Mouse (Mus musculus) heart, embryonic 11.5 days (tissue): ENCODE measurements around the gene Mpg. TPM values are rescaled to one million over a fixed set of nuclear protein-coding genes. Genes with fewer than 3 reads are reported as not detected.
"Not testable (repeated sequence)": the region's sequence is repeated elsewhere in the genome, so short reads cannot be mapped to it uniquely, and the experiment has no call there.

Experiments used
- ATAC-seq: fragments of 200-750 bp; cut with Nextera tagmentation; replicated peaks from 2 replicates; pipeline ENCODE4 v1.8.0; 2017; ENCODE audit warnings: moderate library complexity; ENCODE audit not compliant: insufficient number of reproducible peaks, low FRiP score, low TSS enrichment
- H3K27ac ChIP-seq: fragments of 300-500 bp; sonication (generic); 2 replicates; pipeline ENCODE4 v1.5.1; 2014; ENCODE audit warnings: mild to moderate bottlenecking, low read depth, low read length
- H3K27me3 ChIP-seq: fragments of 300-500 bp; sonication (generic); 2 replicates; pipeline ENCODE4 v1.6.1; 2014; ENCODE audit warnings: mild to moderate bottlenecking, low read length, mixed read lengths; ENCODE audit not compliant: control insufficient read depth, insufficient read depth
- H3K36me3 ChIP-seq: fragments of 300-500 bp; sonication (generic); 2 replicates; pipeline ENCODE4 v1.6.1; 2014; ENCODE audit warnings: mild to moderate bottlenecking, low read length, moderate library complexity, mixed read lengths; ENCODE audit not compliant: control insufficient read depth, insufficient read depth
- H3K4me1 ChIP-seq: fragments of 300-500 bp; sonication (generic); 2 replicates; pipeline ENCODE4 v1.6.1; 2014; ENCODE audit warnings: low read length; ENCODE audit not compliant: control insufficient read depth, insufficient read depth
- H3K4me2 ChIP-seq: fragments of 300-500 bp; sonication (generic); 2 replicates; pipeline ENCODE4 v1.6.1; 2014; ENCODE audit warnings: mild to moderate bottlenecking, moderate library complexity
- H3K4me3 ChIP-seq: fragments of 300-500 bp; sonication (generic); 2 replicates; pipeline ENCODE4 v1.5.1; 2014; ENCODE audit warnings: low read depth, low read length
- H3K9ac ChIP-seq: fragments of 300-500 bp; sonication (generic); 2 replicates; pipeline ENCODE4 v1.6.1; 2014; ENCODE audit warnings: mild to moderate bottlenecking, low read depth, low read length, moderate library complexity
- H3K9me3 ChIP-seq: fragments of 300-500 bp; sonication (generic); replicated peaks from 2 replicates; pipeline ENCODE4 v1.6.1; 2016; ENCODE audit warnings: low read length; ENCODE audit not compliant: control insufficient read depth
- WGBS: fragments of 180-500 bp; shearing (Covaris S2); extraction: QIAGEN DNeasy Blood & Tissue Kit; methylation state at CpG from one replicate; pipeline ENCODE4 v1.1.7; 2014; ENCODE audit not compliant: insufficient replicate concordance; 5-methylcytosine and 5-hydroxymethylcytosine counted together
- polyA plus RNA-seq: library from polyadenylated mRNA; unstranded; fragments of >200 nt; fragmentation: Nextera tagmentation; extraction: Ambion mirVana; gene quantifications from 2 replicates; pipeline ENCODE4 v1.2.1, GENCODE M21; 2014

Mpg gene
- polyA plus RNA-seq, 1 experiment from 2014 or later, result 22.5 TPM

DNA sequence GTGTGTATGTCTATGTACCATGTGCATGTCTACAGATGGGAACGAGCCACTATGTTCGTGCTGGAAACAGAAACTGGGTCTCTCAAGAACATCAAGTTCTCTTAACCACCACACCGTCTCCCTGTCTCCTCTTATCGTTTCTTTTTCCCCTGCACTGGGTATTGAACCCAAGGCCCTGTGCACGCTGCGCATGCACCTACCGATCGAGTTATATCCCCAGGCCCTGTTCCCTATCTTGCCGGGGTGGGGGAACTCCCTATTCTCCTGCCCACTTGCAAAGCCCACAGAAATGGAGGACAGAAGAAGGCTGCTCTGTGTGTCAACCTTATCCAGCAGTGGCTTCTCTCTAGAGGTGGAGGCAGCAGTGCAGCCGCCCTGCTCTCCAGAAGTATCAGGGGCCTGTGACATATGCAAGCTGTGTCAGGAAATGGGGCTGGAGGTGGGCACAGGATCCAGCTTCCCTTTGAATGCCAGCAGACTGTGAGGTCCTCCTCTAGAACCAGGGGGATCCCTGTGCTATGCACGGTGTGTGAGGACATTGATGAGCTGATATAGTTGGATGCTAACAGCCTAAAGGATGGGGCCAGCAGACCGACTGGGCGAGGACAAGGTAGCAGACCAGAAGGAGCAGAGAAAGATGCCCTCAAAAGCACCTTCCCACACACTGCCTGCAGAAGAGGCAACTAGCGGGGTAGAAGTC, 27.9 kb upstream of the Mpg start:
- 63% methylated on average over 14 of the region's 14 CpGs for WGBS
- Histone ChIP-seq H3K4me3 (no peak overlapping the region), H3K4me1 (peaks cover 12% of the 10 kb centered on the region), H3K4me2 (no peak overlapping the region), H3K27me3 (0 out of 2 replicates have a peak, but pooled peaks cover 2% of the 10 kb centered on the region), H3K27ac (no peak overlapping the region), H3K9ac (no peak overlapping the region), H3K36me3 (no peaks in the 10 kb centered on the region), H3K9me3 (no peaks in the 10 kb centered on the region)
- no peak for ATAC-seq

DNA sequence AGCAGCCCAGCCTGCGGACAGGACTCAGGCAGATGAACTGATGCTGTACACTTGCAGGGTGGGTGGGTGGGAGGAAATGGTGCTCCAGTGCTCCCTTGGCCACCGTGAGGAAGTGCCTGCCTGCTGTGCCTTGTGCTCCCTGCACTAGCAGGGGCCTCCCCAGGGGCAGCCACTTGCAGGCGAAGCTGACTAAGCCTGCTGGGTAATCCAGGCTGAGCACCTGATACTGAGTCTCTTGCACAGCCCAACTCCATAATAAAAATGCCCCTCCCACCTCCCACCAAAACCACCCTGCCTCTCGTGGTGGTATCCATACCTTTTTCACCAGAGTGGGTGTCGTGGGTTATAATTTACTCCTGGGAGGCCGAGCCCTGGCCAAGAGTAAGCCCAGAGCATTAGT, 27.1 kb upstream of the Mpg start:
- Histone ChIP-seq H3K4me1 (peaks cover 12% of the 10 kb centered on the region), H3K36me3 (no peaks in the 10 kb centered on the region), H3K27me3 (0 out of 2 replicates have a peak, but pooled peaks cover 2% of the 10 kb centered on the region), H3K9ac (no peak overlapping the region), H3K4me3 (no peak overlapping the region), H3K9me3 (no peaks in the 10 kb centered on the region), H3K4me2 (no peak overlapping the region), H3K27ac (no peak overlapping the region)
- WGBS, result 44% methylated on average over 6 of the region's 6 CpGs
- ATAC-seq, result no peak

DNA sequence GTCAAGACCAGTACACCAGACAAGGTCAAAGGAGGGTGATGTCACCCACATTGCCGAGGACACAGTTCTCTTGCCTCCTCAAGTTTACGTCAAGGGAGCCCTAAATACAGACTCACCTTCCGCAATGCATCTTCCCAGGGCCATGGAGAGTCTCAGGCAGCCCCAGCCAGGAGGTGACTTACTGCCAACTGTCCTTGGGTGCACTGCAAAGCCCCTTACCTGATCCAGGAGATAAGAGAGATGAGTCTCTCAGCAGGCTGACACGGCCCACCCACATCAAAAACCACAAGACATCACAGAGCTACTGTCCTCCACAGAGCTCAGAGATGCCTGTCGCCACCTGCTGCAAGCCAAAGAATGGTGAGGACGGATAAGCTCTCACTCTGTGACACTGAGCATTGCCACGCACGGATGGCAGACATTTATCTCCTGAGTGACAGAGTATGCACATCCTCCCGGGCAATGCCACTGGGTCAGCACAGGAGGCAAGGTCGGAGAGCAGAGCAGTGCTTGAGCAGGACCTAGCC, 26.2 kb upstream of the Mpg start, which contains the start of gene Il9r:
TSS of gene Il9r (minus strand) at position 205 of the 527 bp plus-strand sequence.
- Histone ChIP-seq H3K4me2 (no peak within 1 kb of the TSS), H3K27me3 (0 out of 2 replicates have a peak, but pooled peaks cover 2% of the 10 kb centered on the region), H3K9ac (no peak within 1 kb of the TSS), H3K36me3 (no peaks in the 10 kb centered on the region), H3K9me3 (no peaks in the 10 kb centered on the region), H3K4me1 (peaks cover 16% of the 10 kb centered on the region), H3K27ac (no peak within 1 kb of the TSS), H3K4me3 (no peak within 1 kb of the TSS)
- ATAC-seq, result no peak
- 34% methylated on average over 10 of the region's 10 CpGs for WGBS

DNA sequence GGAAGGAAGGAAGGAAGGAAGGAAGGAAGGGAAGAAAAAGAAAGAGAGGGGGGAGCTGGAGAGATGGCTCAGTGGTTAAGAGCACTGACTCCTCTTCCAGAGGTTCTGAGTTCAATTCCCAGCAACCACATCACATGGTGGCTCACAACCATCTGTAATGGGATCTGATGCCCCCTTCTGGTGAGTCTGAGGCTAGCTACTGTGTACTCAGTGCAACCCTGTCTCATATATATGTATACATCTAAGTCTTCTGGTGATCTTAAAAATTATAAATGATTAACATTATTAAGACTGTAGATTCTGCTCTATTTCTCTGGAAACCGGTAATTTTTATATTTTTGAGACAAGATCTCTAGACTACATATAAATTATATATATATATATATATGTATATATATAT, 25.3 kb upstream of the Mpg start:
- H3K4me2 ChIP-seq, H3K4me3 ChIP-seq, ATAC-seq, H3K36me3 ChIP-seq, H3K27me3 ChIP-seq, H3K27ac ChIP-seq, H3K9me3 ChIP-seq, H3K9ac ChIP-seq: not testable (repeated sequence)
- H3K4me1 ChIP-seq, result peaks cover 18% of the 10 kb centered on the region
- 53% methylated on average over 1 of the region's 1 CpGs for WGBS

- Histone ChIP-seq H3K9me3 (no peaks in the 10 kb centered on the region), H3K36me3 (no peaks in the 10 kb centered on the region), H3K9ac (no peak overlapping the region), H3K4me1 (peaks cover 17% of the 10 kb centered on the region), H3K4me3 (no peak overlapping the region), H3K4me2 (no peak overlapping the region), H3K27ac (no peak overlapping the region), H3K27me3 (0 out of 2 replicates have a peak, but pooled peaks cover 2% of the 10 kb centered on the region)
- 71% methylated on average over 11 of the region's 11 CpGs for WGBS
- no peak for ATAC-seq
Observed at GRCm38 (mm10) chr11:32201922-32202685, 24.2 kb upstream of the Mpg start.

DNA sequence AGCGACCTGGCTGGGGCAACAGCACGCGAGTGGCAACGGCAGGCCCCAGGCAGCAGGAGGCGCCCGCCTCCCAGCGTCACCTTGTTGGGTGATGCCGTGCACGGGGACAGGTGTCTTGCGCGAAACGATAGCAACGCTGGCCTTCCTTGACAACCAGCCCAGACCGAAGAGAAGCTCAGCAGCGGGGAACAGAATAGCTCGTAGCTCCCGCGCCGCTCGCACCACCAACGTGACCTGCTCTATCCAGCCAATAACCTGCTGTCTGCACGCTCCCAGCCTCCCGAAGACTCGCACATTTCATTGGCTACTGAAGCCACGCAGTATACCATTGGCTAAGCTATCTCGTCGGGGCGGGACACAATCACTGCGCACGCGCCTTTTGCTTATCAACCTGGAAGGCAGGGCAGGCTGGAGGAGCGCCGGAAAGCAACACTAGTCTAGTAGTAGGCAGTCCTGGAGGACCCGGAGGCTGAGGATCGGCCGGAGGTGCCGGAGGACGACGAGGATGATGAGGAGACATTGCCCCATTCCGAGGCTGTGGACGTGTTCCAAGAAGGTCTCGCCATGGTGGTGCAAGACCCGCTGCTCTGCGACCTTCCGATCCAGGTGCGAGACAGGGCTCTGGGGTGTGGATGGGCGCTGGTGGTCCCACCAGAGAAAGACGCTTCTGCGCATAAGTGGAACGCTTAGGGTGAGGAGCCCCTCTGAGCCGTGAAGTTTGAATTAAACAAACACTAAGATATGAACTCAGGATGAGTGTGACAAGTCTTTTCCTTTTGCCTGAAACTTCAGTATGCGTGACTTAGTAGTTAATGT, 21.0 kb upstream of the Mpg start, which contains the start of gene Snrnp25:
TSS of gene Snrnp25 (plus strand) at position 358 of the 816 bp plus-strand sequence.
- Histone ChIP-seq H3K9me3 (no peaks in the 10 kb centered on the region), H3K27ac (peak within 1 kb of the TSS; percentile 35), H3K36me3 (peaks cover 5% of the 10 kb centered on the region), H3K27me3 (no peaks in the 10 kb centered on the region), H3K9ac (peak within 1 kb of the TSS; percentile 82), H3K4me2 (peak within 1 kb of the TSS; percentile 90), H3K4me3 (peak within 1 kb of the TSS; percentile 75), H3K4me1 (peaks cover 11% of the 10 kb centered on the region)
- WGBS, result under 1% methylated on average over 52 of the region's 52 CpGs
- peak; percentile 100 for ATAC-seq

- H3K4me3 ChIP-seq, result no peak overlapping the region
- ATAC-seq, result no peak
- H3K9ac ChIP-seq, result no peak overlapping the region
- peaks cover 6% of the 10 kb centered on the region; the same call in 1 of the 2 replicates for H3K4me1 ChIP-seq
- WGBS, result 80% methylated on average over 9 of the region's 9 CpGs
- H3K27ac ChIP-seq, result no peak overlapping the region
- peaks cover 27% of the 10 kb centered on the region for H3K36me3 ChIP-seq
- H3K27me3 ChIP-seq, result no peaks in the 10 kb centered on the region
- no peak overlapping the region for H3K4me2 ChIP-seq
- no peaks in the 10 kb centered on the region for H3K9me3 ChIP-seq
Observed at GRCm38 (mm10) chr11:32210623-32211022, 15.7 kb upstream of the Mpg start.
